Mouse (Mus musculus): Measurements from ENCODE around the gene 5730455P16Rik. TPM values are rescaled to one million over a fixed set of nuclear protein-coding genes. Genes with fewer than 3 reads are reported as not detected.
"Not testable (repeated sequence)": the region's sequence is repeated elsewhere in the genome, so short reads cannot be mapped to it uniquely, and the experiment has no call there.

5730455P16Rik gene
- 30.8 and 37.3 TPM in 2 replicates for polyA plus RNA-seq (2015; fragmentation: Nextera tagmentation; extraction: Ambion mirVana)

DNA sequence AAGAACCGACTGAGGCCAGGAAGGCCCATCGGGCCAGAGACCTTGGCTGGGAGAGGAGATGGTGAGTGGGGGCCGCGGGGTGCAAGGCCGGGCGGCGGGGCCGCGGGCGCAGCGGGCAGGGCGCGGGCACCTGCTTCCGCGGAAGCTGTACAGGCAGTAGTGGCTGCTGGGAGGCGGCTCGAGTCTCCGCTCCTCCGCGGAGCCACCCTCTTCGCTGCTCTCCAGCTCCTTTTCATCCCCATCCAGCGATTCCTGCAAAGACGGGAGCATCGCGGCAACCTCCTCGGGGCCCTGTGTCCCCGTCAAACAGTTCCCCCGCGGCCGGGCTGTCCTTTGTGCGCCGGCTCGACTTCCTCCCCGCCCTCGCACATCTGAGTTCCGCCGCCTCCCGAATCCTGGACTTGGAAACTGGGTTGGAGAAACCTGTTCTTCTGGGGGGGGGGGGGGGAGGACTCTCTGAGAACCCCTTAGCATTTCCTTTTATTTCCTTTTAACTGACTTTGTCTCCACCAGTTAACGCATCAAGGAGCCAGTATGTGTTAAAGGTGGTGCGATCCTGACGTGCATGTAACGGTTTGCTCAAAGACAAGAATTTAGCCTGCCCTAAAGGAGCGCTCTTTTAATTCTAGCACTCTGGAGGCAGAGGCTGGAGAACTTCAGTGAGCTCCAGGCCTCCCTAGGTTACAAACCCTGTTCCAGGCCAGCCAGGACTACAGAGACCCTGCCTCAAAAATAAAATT is at the start of gene 5730455P16Rik:
Gene 5730455P16Rik, minus strand, starts transcription at position 323 of the 740 bp plus-strand sequence.
- peaks cover 17% of the 10 kb centered on the region for H3K4me1 ChIP-seq (replicated peaks)
- H3K9ac ChIP-seq: peak within 1 kb of the TSS; percentile 98
- H3K36me3 ChIP-seq: peaks cover 20% of the 10 kb centered on the region
- peak within 1 kb of the TSS; percentile 95 for H3K27ac ChIP-seq
- H3K9me3 ChIP-seq: no peaks in the 10 kb centered on the region
- WGBS: 2% methylated on average over 43 of the region's 43 CpGs
- peak within 1 kb of the TSS; percentile 83 for H3K4me2 ChIP-seq
- H3K27me3 ChIP-seq: no peaks in the 10 kb centered on the region
- peak; percentile 86 for ATAC-seq (ENCODE audit: low FRiP score)
- H3K4me3 ChIP-seq: peak within 1 kb of the TSS; percentile 88

DNA sequence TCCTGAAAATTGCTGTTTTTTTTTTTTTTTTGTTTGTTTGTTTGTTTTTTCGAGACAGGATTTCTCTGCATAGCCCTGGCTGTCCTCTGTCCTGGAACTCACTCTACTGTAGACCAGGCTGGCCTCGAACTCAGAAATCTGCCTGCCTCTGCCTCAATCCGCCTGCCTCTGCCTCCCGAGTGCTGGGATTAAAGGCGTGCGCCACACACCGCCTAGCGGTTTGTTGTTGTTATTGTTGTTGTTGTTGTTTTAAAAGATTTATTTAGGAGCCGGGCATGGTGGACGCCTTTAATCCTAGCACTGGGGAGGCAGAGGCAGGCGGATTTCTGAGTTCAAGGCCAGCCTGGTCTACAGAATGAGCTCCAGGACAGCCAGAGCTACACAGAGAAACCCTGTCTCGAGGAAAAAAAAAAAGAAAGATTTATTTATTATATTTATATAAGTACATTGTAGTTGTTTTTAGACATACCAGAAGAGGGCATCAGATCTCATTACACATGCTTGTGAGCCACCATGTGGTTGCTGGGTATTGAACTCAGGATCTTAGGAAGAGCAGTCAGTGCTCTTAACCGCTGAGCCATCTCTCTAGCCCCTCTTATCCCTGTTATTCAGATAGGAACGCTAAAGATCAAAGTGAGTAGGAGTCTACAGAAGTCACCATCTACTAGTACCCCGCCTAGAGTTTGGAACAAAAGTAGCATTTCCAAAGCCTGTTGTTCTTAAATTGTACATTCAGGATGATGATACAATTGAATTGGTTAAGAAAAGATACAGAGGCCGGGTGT is 48.4 kb upstream of the 5730455P16Rik start:
- H3K4me3 ChIP-seq; H3K27ac ChIP-seq; H3K36me3 ChIP-seq; H3K4me2 ChIP-seq; H3K9ac ChIP-seq; H3K9me3 ChIP-seq; H3K27me3 ChIP-seq; ATAC-seq (ENCODE audit: low FRiP score): not testable (repeated sequence)
- 83% methylated on average over 16 of the region's 16 CpGs for WGBS
- H3K4me1 ChIP-seq (replicated peaks): peaks cover 16% of the 10 kb centered on the region

DNA sequence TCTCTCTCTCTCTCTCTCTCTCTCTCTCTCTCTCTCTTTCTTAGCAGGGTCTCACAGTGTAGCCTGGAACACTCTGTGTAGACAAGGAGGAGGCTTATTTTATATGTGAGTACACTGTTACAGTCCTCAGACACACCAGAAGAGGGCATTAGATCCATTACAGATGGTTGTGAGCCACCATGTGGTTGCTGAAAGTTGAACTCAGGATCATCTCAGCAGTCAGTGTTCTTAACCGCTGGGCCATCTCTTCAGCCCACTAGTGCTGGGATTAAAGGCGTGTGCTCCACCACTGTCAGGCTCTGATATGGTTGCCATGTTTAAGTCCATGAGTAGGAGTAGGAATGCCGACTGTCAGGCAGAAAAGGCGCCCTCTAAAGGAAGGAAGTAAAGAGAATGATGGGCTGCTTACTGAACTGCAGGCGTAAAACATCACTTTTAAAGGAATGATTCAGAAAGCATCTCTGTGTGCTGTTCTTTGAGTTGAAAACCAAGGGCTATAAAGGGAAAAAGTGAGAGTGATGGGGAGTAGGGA is 47.5 kb upstream of the 5730455P16Rik start:
- no peak overlapping the region for H3K27ac ChIP-seq
- no peak overlapping the region for H3K4me3 ChIP-seq
- H3K4me1 ChIP-seq (replicated peaks): peaks cover 14% of the 10 kb centered on the region
- H3K9ac ChIP-seq: no peak overlapping the region
- ATAC-seq (ENCODE audit: low FRiP score): no peak
- no peak overlapping the region for H3K4me2 ChIP-seq
- no peaks in the 10 kb centered on the region for H3K36me3 ChIP-seq
- H3K9me3 ChIP-seq: no peaks in the 10 kb centered on the region
- no peaks in the 10 kb centered on the region for H3K27me3 ChIP-seq
- WGBS: 63% methylated on average over 5 of the region's 5 CpGs

DNA sequence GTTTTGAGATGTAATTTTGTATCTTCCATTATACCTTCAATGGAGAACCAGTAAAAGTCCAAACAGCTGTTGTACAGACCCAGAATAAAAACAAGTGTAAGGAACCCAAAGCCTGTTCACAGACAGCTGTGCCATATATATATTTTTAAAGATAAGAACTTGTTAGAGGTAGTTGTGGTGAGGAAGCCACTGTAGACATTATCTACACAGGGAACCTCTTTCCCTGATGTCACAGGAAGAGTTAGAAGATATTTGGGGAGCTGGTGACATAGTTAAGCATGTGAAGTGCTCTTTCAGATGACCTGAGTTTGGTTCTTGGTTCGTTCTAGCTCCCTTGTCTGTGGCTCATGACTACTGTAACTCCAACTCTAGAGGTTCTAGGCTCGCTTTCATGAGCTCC is 46.9 kb upstream of the 5730455P16Rik start:
- no peaks in the 10 kb centered on the region for H3K36me3 ChIP-seq
- no peak overlapping the region for H3K4me2 ChIP-seq
- peaks cover 10% of the 10 kb centered on the region for H3K4me1 ChIP-seq (replicated peaks)
- no peak for ATAC-seq (ENCODE audit: low FRiP score)
- no peaks in the 10 kb centered on the region for H3K9me3 ChIP-seq
- no peak overlapping the region for H3K27ac ChIP-seq
- no peaks in the 10 kb centered on the region for H3K27me3 ChIP-seq
- no peak overlapping the region for H3K9ac ChIP-seq
- no peak overlapping the region for H3K4me3 ChIP-seq
- 91% methylated on average over 2 of the region's 2 CpGs for WGBS

DNA sequence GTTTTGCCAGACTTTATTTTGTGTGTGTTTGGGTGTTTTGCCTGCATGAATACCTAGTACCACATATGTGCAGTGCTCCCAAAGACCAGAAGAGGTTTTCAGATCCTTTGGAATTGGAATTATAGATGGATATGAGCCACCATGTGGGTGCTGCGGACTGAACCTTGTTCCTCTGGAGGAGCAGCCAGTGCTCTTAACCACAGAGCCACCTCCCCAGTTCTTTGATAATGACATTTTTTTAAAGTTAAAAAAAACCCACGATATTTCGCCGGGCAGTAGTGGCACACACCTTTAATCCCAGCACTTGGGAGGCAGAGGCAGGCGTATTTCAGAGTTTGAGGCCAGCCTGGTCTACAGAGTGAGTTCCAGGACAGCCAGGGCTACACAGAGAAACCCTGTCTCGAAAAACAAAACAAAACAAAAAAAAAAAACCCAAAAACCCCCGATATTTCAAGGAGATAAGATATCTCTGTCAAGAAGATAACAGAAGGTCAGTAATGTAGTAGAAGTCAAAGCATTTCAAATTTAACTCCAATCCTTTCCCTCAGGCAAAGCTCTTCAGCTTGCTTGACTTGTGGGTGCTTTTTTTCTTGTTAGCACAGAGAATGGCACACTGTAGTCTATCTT is 43.7 kb upstream of the 5730455P16Rik start:
- Histone ChIP-seq H3K9me3 (no peaks in the 10 kb centered on the region), H3K4me2 (no peak overlapping the region), H3K27ac (no peak overlapping the region), H3K36me3 (peaks cover 9% of the 10 kb centered on the region), H3K27me3 (no peaks in the 10 kb centered on the region), H3K4me3 (no peak overlapping the region), H3K9ac (no peak overlapping the region), H3K4me1 (replicated peaks) (no peaks in the 10 kb centered on the region)
- WGBS: 86% methylated on average over 7 of the region's 7 CpGs
- no peak for ATAC-seq (ENCODE audit: low FRiP score)

DNA sequence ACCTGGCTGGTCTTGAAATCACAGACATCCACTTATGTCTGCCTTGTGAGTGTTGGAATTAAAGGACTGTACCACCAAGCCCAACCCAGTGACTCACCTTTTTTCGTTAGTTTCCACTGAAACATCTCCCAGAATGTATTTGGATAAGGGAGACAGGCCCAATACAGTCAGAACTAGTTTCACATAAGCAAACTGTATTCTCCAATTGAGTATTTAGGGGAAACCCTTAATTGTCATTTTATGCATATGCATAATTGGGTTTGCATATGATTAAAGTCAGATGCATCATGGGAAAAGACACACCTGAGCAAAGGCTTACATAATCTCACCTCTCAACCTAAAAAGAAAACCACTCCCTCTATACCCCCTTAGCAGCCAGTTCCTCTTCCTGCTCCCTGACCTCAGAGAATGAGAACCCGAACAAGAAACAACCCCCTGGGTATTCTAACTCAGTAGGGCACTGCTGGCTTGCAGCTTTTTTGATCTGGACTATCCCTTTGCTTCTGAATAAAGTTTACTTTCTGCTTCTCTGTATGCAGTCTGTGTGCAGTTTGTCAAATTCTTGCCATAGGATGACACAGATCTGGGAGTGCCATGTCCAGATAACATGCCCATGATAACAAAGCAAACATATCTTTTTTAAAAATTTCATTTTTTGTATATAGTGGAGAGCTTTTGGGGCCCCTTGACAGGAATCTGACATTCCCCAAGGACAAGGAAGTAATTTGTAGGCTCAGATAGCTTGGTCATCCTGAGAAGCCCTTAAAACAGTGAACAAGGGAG is 42.6 kb upstream of the 5730455P16Rik start:
- Histone ChIP-seq H3K9me3 (no peaks in the 10 kb centered on the region), H3K27me3 (no peaks in the 10 kb centered on the region), H3K4me2 (no peak overlapping the region), H3K4me1 (replicated peaks) (no peaks in the 10 kb centered on the region), H3K36me3 (peaks cover 16% of the 10 kb centered on the region), H3K27ac (no peak overlapping the region), H3K4me3 (no peak overlapping the region), H3K9ac (no peak overlapping the region)
- 67% methylated on average over 2 of the region's 2 CpGs for WGBS
- no peak for ATAC-seq (ENCODE audit: low FRiP score)

DNA sequence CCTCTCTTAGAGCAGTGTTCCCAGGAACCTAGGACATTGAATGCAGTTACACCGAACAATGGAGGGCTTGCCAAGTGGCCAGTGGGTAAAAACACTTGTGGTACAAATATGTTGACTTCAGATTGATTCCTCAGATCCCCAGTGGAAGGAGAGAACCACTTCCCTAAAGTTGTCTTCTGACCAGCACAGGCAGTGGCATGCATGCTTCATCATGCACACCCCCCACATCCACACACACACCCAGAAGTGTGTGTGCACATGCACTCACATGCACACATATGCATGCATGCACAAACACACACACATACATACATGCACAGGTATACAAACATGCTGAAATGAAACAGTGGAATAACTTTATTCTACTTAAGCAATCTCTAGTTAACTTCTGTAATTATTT is 41.9 kb upstream of the 5730455P16Rik start:
- no peak overlapping the region for H3K4me2 ChIP-seq
- ATAC-seq (ENCODE audit: low FRiP score): no peak
- H3K4me3 ChIP-seq: no peak overlapping the region
- peaks cover 22% of the 10 kb centered on the region for H3K36me3 ChIP-seq
- WGBS: 86% methylated on average over 1 of the region's 1 CpGs
- no peak overlapping the region for H3K9ac ChIP-seq
- no peaks in the 10 kb centered on the region for H3K4me1 ChIP-seq (replicated peaks)
- H3K9me3 ChIP-seq: no peaks in the 10 kb centered on the region
- no peaks in the 10 kb centered on the region for H3K27me3 ChIP-seq
- no peak overlapping the region for H3K27ac ChIP-seq

DNA sequence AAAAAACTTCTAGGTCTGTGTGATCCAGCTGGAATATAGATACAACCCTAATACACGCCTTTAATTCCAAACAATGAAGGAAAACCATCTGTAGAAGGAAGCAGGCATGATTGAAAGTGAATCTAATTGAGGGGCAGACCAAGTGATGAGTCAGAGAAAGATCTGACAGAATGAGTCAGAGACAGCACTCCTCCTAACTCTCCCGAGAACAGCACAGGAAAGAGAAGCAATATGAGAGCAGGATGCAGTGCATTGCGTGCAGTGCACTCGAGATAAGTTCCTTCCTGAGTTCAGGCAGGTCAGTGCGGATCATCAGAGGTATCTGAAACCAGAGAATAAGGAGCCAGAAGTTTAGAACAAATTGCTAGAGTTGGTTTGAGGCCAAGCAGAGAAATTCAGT is 39.3 kb upstream of the 5730455P16Rik start:
- no peak for ATAC-seq (ENCODE audit: low FRiP score)
- WGBS: 85% methylated on average over 5 of the region's 5 CpGs

DNA sequence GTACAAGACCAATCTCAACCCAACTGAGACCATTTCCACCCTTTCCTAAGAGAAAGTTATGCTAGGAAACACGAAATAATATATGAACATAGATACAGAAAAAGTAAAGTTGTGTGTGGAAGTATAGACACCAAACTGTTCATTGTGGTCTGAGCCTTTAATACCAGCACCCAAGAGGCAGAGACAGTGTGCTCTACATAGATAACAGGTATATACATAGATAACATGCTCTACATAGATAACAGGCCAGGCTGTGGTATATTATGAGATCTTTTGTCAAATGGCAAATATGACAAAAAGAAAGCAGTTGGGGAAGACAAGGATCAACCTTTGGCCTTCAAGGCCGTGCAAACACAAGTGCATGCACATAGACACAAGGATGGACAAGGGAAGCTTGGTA is 32.5 kb upstream of the 5730455P16Rik start:
- H3K9me3 ChIP-seq: no peaks in the 10 kb centered on the region
- H3K4me2 ChIP-seq: no peak overlapping the region
- H3K36me3 ChIP-seq: peaks cover 66% of the 10 kb centered on the region
- WGBS: 95% methylated on average over 2 of the region's 2 CpGs
- H3K9ac ChIP-seq: no peak overlapping the region
- H3K4me3 ChIP-seq: no peak overlapping the region
- no peak for ATAC-seq (ENCODE audit: low FRiP score)
- H3K4me1 ChIP-seq (replicated peaks): no peaks in the 10 kb centered on the region
- H3K27ac ChIP-seq: no peak overlapping the region
- no peaks in the 10 kb centered on the region for H3K27me3 ChIP-seq

More for the DNA sequence above, 39.3 kb upstream of the 5730455P16Rik start:
- Histone ChIP-seq H3K4me2 (no peak overlapping the region), H3K27ac (no peak overlapping the region), H3K9me3 (no peaks in the 10 kb centered on the region), H3K9ac (no peak overlapping the region), H3K4me1 (replicated peaks) (no peaks in the 10 kb centered on the region), H3K4me3 (no peak overlapping the region), H3K36me3 (peaks cover 37% of the 10 kb centered on the region), H3K27me3 (no peaks in the 10 kb centered on the region)

DNA sequence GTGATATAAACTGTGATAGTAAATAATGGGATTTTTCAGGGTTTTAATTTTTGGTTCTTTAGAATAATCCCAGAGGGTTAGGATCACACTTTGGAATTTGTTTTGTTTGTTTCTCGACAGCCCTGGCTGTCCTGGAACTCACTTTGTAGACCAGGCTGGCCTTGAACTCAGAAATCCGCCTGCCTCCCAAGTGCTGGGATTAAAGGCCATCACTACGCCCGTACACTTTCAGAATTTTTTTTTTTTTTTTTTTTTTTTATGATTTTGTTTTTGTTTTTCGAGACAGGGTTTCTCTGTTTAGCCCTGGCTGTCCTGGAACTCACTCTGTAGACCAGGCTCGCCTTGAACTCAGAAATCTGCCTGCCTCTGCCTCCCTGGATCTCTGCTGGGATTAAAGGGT is 30.0 kb upstream of the 5730455P16Rik start:
- 97% methylated on average over 6 of the region's 6 CpGs for WGBS
- not testable (repeated sequence) for H3K27ac ChIP-seq; ATAC-seq (ENCODE audit: low FRiP score); H3K4me3 ChIP-seq; H3K4me2 ChIP-seq; H3K9ac ChIP-seq; H3K27me3 ChIP-seq; H3K9me3 ChIP-seq; H3K4me1 ChIP-seq (replicated peaks)
- peaks cover 61% of the 10 kb centered on the region for H3K36me3 ChIP-seq

DNA sequence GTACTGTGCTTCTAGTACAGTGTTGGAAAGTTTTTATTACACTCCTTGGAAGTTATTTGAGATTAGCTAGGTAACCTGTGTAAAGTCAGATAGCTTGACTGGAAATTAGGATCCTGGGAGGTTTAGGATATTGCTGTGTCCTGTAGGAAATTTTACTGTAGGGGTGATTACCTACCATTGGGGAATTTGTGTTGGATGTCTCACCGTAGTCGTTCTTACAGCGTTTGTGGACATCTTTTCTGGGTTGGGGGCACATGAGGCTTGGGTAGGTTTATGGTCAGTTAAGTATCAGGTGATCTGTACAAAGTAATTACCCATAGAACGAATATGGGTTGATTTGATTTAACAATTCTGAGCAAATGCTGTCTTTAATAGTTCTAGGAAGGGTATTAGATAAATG is 18.8 kb upstream of the 5730455P16Rik start:
- 93% methylated on average over 4 of the region's 4 CpGs for WGBS
- no peak overlapping the region for H3K9ac ChIP-seq
- H3K36me3 ChIP-seq: peaks cover 67% of the 10 kb centered on the region
- H3K4me1 ChIP-seq (replicated peaks): no peaks in the 10 kb centered on the region
- H3K27ac ChIP-seq: no peak overlapping the region
- no peaks in the 10 kb centered on the region for H3K27me3 ChIP-seq
- no peak overlapping the region for H3K4me2 ChIP-seq
- no peak overlapping the region for H3K4me3 ChIP-seq
- H3K9me3 ChIP-seq: no peaks in the 10 kb centered on the region
- ATAC-seq (ENCODE audit: low FRiP score): no peak

DNA sequence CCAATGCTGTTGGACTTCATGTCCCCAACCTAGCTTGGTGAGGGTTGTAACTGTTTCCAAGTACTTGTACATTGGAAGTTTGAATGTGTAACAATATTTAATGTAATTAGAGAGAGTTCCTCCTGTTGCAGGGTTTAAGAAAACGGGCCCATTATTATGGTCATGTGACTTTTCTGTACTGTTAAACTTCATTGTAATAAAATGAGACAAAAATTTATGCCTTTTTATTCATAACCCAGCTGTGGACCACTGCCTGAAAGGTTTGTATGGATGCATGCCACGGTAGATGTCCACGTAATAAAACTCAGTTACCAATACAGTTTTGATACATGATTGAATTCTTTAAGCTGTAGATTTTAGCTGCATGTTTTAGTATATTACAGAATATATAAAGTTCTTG is 18.1 kb upstream of the 5730455P16Rik start:
- no peak overlapping the region for H3K4me3 ChIP-seq
- no peaks in the 10 kb centered on the region for H3K9me3 ChIP-seq
- H3K4me1 ChIP-seq (replicated peaks): no peaks in the 10 kb centered on the region
- H3K9ac ChIP-seq: no peak overlapping the region
- no peak overlapping the region for H3K4me2 ChIP-seq
- 96% methylated on average over 3 of the region's 3 CpGs for WGBS
- no peak for ATAC-seq (ENCODE audit: low FRiP score)
- H3K36me3 ChIP-seq: peaks cover 69% of the 10 kb centered on the region
- H3K27ac ChIP-seq: no peak overlapping the region
- H3K27me3 ChIP-seq: no peaks in the 10 kb centered on the region

Measured in hindbrain, embryonic 13.5 days (tissue).